Mouse (Mus musculus) brain, embryonic 14.5 days (tissue): ENCODE results near the gene Chaf1a. TPM values are rescaled to one million over a fixed set of nuclear protein-coding genes. Genes with fewer than 3 reads are reported as not detected.

Experiments used
- DNase-seq: peaks from one replicate; pipeline ENCODE4 v3.0.0-alpha.2; 2011; ENCODE audit warnings: low read depth
- CTCF ChIP-seq: fragments of 200-500 bp; IDR thresholded peaks from 2 replicates; pipeline ENCODE4 v1.5.1; 2012; ENCODE audit warnings: inconsistent platforms, mild to moderate bottlenecking, moderate library complexity, borderline replicate concordance; ENCODE audit not compliant: insufficient read depth, insufficient read length; ENCODE audit errors: extremely low read depth
- POLR2A ChIP-seq: fragments of 200-500 bp; IDR thresholded peaks from 2 replicates; pipeline ENCODE4 v1.6.1; 2012; ENCODE audit warnings: mild to moderate bottlenecking, inconsistent platforms, borderline replicate concordance; ENCODE audit not compliant: poor library complexity, insufficient read depth, insufficient read length, severe bottlenecking; ENCODE audit errors: extremely low read depth
- polyA plus RNA-seq: library from polyadenylated mRNA; depleted of rRNA; stranded (reverse); fragments of >200 nt; gene quantifications from 2 replicates; pipeline ENCODE4 v1.2.3, GENCODE M21; 2012

Chaf1a gene
- polyA plus RNA-seq, 1 experiment: 9.7 TPM

DNA sequence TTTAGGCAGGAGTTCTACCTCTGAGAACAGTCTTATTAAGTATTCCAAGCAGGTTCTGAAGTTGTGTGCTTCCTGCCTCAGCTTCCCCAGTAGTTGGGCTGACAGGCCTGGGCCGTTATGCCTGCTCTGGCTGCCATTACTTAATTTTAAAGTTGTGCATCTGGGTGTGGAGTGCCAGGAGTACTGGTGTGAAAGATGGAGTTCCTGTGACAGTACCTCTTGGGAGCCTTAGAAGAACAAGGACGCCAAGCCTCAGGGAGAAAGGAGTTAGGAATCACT, 30.3 kb upstream of the Chaf1a start:
- TF ChIP-seq CTCF: no peak
- no peak for DNase-seq

DNA sequence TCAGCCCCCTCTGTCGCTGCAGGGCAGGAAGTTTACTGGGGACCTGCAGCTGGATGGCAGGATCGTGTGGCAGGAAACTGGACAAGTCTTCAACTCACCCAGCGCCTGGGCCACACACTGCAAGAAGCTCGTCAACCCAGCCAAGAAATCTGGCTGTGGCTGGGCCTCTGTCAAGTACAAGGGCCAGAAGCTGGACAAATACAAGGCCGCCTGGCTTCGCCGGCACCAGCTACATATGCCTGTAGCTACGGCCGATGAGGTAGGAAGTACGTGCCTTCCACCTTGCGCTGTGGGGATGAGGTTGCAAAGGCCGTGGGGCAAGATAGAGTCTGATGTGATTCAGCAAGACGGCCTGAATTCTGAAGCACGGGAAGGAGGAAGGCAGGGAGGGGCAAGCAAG, 30.0 kb upstream of the Chaf1a start:
- DNase-seq: no peak
- TF ChIP-seq CTCF: no peak

DNA sequence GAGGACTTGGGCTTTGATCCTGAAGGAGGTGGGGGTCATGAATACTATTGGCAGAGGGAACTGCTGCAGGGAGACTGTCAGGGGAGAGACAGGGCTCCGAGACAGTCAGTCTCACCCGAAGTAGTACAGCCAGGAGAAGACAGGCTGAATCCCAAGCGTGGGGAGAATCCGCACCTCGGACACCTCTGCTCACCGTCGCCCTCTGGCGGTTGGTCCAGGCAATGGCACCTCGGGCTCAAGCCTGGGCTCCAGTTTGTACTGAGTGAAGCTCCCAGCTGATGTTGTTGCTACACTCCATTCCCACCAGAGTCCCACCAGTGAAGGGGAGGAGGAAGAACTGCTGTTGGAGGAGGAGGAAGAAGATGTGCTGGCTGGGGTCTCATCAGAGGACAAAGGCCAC, 29.6 kb upstream of the Chaf1a start:
- TF ChIP-seq CTCF (peak; percentile 98), POLR2A (no peak)
- DNase-seq: peak; percentile 47

DNA sequence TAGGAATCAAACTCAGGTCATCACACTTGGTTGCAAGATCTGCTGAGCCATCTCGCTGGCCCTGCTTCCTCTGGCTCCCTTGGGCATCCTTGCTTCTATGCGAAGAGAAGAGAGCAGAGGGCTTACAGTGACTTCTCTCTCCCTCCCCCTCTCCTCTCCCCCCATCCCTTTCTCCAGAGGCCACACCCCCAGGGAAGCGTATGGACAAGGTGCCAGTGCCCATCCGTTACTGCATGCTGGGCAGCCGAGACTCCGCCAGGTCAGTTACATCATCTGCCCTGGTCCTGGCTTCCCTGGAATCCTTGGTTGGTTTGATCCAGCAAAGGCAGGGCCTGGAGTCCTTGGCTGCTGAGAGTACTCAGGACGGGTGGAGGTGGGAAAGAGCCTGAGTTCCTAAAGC, 28.8 kb upstream of the Chaf1a start:
- DNase-seq: no peak
- no peak for TF ChIP-seq POLR2A
- TF ChIP-seq CTCF: no peak

DNA sequence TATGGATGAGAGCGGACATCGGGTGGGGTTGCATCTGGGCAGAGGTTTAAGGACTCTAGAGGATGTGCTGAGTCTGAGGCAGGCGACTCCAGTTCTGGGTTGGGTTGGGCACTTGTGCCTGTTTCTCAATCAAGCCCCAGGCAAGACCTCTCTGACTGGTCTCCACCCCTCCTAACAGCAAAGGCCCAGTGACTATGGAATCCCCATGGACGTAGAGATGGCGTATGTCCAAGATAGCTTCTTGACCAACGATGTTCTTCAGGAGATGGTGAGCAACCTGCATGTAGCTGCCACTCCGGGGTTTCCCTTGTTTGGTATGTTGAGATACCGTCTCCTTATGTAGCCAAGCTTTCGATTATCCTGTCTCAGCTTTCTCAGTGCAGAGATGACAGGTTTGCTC, 24.9 kb upstream of the Chaf1a start:
- no peak for DNase-seq
- no peak for TF ChIP-seq POLR2A
- TF ChIP-seq CTCF: no peak

DNA sequence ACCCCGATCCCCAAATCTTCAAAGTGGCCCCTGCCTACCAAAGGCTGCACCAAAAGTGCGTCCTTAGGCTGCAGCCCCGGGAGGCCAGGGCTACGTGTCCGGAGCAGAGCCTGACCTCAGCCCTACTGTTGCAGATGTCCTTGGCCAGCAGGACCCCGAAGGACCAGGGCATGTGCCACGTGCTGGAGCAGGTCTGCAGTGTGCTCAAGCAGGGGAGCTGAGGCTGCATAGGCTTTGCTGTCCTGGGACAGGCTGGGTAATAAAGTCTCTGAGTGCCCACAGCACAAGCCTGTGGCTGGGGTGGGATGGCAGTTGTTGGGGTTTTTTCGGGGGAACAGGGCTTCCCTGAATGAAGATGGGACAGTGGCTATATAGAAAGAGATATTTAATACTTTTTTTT, 23.9 kb upstream of the Chaf1a start:
- no peak for DNase-seq
- TF ChIP-seq POLR2A (no peak), CTCF (no peak)

DNA sequence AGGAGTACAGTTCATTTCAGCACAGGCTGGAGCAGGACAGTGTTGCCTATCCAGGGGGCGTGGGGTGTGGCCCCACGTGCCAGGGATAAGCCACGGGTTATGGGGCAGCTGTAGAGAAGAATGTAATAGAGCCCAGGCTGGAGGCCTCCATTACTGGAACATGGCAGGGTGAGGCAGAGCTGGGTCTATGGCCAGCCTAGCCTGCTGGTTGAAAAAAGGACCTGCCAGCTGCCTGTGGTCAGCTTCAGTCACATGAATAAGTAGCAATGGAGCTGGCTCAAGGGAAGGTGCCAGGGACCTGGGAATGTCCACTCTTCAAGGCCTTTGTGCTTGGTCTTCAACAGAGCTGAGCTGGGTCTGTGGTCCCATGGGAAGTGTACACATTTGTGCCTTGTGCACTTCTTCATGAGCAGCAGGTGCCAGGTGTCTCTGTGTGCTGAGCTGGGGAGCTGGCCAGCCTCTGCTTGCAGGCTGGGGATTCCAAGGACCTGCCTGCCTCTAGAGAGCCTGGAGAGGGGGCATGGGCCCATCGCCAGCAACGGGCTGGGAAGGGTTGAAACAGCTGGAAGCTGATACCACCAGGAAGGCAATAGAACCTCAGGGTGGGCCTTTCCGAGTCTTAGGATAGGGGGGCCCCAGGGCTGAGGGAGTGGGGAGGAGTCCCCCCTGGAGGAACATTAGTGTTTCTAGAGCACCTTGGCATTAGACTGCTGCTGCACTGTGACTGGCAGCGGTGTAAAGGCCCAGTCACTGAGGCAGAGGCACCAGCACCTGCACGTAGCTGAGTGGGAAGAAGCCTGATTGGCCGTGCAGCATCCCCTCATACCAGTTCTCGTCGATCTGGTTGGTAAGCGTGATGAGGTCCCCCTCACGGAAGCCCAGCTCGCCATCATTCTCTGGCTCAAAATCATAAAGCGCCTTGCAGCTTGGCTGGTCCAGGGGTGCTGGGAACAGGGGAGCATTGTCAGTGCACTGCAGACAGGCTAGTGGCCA, 23.1 kb upstream of the Chaf1a start:
- TF ChIP-seq CTCF (no peak), POLR2A (no peak)
- DNase-seq: no peak

DNA sequence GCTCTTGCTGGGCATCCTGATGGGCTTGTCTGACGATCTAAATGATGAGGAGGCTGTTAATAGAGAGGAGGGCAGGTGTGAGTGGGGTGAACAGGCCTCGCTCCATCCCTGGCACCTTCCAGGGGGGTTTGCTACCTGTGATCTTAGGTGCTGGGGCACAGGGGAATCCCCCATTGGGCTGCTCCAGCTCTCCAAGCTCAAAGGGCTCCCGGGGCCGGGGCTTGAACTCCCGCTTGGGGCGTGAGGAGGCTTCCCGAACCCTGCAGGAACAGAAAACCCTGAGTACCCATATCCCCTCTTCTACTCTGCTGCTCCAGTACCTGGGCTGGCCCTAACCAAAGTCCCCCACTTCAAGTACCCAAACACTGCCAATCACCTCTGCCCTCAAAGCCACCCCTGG, 22.4 kb upstream of the Chaf1a start:
- DNase-seq: no peak
- TF ChIP-seq CTCF: no peak
- no peak for TF ChIP-seq POLR2A

DNA sequence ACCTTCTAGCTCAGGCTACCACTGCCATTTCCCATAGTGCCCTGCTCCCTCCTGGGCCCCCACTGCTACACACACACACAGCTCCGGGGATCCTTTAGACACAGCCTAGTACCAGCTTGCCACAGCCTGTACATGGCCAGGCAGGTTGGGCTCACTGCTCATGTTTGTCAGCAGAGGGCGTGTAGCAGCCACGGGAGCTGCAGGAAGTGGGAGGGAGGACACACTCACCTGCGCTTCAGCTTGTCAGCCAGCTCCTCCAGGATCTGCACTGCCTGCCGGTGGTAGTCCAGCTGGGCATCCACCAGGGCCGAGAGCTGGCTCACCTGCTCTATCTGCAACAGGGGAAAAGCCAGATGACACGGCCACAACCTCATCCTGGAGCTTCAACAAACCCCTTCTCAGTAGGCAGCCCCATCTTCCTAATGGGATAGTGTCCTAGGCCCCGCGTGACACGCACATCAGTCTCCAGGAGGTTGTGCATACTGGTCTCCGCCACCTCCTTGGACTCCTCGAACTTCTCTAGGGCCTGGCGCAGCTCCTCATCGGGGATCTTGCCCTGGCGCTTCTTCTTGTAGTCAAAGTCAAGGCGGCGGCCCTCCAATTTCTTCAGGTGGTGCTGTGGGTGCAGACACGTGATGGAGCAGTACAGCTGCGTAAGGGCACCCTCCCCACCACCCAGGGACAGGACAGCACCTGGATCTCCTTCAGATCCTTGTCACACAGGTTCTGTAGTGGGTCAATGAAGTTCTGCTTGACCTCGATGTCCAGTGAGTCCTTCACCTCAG, 21.7 kb upstream of the Chaf1a start:
- TF ChIP-seq POLR2A: no peak
- peak; percentile 39; the same call in 1 of the 2 replicates for TF ChIP-seq CTCF
- peak; percentile 51 for DNase-seq

DNA sequence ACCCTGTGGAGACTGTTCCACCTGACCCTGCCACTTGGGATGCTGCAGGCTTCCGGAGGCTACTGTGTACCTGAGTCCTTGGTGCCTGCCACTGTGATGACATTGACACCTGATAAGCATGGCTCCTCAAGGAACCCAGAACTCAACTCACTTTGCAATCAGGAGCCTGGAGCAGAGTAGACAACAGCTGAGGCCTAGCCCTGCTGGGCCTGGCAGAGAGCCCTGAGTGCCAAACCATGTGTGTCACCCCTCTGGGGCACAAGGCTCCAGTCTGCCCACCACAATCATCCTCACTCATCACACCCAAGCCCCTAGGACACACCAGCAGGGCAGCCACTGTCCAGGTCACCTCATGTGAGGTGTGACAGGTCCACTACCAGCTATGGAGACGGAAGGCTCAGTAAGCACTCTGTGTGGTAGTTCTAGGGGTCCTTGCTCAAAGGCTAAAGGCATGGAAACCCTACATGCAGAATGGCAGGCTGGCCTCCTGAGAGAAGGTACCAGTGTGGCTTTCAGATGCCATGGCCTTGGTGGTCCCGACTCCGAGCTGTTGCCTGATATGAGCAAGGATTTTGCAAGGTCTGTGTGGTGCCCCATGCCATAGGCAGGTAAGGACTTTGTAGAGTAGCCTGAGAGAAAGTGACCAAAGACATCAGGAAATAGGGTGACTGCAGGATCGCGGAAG, 19.7 kb upstream of the Chaf1a start:
- DNase-seq: no peak
- TF ChIP-seq CTCF: no peak

DNA sequence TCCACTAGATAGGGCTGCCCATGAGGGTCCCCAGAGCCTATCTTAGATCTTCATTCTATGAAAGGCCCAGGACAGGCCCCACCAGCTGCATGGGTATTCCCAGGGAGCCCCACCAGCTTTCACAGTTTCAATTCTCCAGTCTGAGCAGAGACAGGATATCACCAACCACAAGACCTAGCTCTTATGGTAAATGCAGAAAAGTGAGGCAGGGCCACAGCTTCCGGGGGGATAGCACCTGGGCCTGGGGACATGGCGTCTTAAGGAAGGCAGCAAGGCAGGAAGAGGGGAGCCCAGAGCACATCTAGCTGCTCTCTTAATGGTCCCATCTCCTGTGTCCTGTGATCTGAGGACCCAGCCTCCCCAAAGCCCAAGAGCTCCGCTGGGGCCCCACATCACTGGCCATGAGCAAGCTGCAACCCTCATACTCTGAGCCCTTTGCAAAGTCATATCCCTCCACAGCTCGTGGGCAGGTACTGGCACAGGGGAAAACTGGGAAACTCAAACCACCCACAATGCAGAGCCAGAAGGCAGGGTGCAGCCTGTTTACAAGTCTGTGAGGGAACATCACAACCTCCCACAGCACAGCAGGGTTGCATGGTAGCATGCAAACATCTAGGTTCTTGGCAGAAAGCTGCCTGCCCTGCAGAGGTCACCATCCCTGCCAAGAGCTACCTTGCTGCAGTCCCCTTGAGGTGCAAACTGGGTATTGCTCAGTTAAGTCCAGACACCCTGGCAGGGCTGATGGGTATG, 18.9 kb upstream of the Chaf1a start:
- TF ChIP-seq POLR2A: no peak
- TF ChIP-seq CTCF: no peak
- DNase-seq: no peak

DNA sequence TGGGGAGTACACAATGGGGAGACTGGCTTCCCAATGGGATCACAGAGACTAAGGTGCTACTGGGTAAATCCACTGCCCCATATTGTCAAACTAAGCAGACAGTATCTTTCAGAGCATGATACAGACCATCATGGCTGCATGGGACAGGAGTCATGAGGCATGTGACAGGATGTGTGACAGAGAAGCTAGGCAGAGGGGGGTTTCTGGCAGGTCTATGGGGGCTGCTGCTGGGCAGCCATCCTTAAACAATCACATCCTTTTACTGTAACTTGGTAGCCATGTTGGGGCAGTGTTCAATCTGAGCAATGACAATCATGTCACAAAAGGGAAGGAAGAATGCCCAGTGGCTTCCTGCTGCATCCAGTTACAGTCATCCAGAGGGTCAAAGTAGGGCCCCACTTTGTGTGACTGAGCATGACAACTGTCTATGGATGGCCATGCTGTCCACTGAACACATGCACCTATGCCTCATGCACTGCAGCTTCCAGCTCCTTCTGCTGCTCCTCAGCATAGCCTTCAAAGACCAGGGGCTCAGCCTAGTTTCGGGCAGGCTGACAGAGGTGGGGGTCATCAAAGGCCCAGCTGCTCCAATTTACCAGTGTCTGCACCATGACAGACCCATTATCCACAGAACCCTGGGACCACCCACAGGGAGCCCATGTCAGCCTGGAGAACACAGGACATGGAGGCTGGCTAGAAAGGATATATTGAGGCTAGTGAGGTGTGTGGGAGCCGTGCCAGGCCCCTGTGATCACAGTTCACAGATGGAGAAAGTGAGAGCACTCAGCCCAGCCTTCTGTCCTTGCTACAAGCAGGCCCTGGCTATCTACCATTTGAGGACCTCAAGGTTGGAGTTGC, 17.9 kb upstream of the Chaf1a start:
- no peak for TF ChIP-seq POLR2A
- no peak for DNase-seq
